Mouse (Mus musculus): ENCODE data around the gene Wdr83os.
"Not testable (repeated sequence)": the region's sequence is repeated elsewhere in the genome, so short reads cannot be mapped to it uniquely, and the experiment has no call there.

The Wdr83os gene

DNA sequence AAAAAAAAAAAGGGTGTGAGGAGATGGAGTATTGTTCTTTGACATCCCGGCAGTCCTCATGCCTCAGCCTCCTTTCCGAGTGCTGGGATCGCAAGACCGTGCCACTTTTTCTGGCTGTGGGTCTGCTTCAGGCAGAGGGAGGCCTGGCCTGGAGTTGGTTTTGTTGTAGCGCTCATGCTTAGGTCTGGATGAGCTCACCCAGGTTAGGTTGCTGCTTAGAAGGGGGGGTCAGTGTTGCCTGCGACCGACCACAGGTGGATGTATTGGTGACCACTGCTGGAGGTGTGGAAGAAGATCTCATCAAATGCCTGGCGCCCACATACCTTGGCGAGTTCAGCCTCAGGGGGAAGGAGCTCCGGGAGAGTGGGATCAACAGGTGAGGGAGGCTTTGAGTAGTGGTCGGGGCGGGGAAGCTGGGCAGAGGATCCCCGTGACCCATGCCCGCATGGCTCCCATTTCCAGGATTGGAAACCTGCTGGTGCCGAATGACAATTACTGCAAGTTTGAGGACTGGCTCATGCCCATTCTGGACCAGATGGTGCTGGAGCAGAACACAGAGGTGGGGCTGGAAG is 7.4 kb upstream of the Wdr83os start:
- no peak for DNase-seq

DNA sequence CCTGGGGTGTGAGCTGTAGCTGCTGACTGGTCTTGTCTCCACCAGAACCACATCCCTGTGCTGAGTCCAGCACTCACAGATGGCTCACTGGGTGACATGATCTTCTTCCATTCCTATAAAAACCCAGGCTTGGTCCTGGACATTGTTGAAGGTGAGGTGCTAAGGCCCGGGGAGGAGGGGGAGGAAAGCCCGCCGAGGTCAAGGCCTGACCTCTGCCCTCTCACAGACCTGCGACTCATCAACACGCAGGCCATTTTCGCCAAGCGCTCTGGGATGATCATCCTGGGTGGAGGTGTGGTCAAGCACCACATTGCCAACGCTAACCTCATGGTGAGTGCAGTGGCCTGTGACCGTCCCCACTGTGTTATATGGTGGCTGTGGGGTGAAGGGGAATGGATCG is 6.4 kb upstream of the Wdr83os start:
- DNase-seq, result no peak

DNA sequence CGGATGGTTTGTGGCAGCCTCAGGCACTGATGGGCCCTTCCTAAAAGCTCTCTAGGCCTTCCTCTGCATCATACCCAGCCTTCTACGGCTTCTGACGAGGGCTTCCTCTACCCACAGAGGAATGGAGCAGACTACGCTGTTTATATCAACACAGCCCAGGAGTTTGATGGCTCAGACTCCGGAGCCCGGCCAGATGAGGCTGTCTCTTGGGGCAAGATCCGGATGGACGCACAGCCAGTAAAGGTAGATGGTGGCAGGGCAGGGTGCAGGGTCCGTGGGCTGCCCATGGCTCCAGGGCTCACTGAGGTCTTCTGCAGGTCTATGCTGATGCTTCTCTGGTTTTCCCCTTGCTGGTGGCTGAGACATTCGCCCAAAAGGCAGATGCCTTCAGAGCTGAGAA is 5.9 kb upstream of the Wdr83os start:
- no peak for DNase-seq

DNA sequence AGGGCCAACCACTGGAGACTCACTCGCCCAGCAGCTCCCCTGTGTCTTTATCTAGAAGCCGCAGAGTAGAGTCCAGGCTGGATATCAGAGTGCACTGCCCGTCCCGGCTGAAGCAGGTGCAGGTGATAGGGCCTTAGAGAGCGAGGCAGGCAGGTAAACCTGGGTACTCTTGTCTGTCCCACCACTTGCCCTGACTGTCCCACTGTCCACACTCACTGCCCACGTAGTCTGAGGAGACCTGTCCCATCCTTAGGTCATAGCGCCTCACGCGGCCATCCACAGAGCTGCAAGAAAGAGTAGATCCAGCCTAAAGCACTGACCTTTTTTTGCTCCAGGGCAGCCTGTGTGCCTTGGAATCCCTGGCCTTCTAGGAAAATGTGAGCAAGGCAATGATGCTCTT is 4.5 kb upstream of the Wdr83os start:
- DNase-seq, result peak; percentile 56 to 58

DNA sequence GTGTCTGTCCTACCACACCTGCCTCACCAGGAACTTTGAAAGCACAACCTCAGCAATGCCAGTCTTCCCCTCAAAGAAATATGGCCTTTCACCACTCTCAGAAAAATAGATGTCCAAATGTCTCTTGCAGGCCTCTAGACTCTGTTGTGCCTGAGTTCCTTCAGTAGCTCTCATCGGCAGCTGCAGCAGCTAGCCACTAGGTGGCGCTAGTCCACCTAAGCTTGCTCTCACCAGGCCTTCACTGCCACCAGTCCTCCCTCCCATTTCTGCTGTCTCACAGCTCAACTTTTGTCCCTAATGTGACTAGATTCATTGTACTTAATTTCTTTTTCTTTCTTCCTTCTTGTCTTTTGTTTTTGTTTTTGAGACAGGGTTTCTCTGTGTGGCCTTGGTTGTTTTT is 3.5 kb upstream of the Wdr83os start:
- DNase-seq, result peak; percentile 80 to 85

DNA sequence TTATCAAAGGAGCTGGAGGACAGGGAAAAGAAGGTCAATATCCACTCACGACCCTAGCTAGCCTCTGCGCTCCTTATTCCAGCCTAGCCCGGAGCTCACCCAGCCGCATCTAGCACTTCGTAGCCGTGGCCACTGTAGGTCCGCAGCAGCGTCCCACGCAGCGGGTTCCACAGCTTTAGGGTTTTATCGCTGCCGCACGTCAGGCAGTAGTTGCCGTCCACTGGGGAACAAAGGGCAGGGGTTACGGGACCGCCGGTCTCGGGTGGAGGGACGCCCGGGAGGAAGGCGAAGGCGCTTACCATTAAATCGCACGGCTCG is 367 bp upstream of the Wdr83os start:
- DNase-seq, result no peak

DNA sequence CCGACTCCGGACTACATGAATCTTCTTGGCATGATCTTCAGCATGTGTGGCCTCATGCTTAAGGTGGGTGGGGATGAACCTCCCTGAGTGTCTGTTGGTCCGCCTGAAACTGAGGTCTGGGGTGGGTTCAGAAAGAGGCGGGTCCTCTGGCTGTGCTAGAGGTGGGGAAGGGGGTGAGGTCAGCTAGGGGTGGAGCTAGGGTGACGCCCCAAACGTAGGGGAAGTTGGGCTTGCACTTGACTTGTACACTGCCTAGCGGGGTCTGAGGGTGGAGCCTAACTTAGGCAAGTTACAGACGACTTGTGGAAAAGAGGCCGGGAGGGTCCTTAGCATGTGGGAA is 646 bp downstream of the Wdr83os start, which contains the start of gene Wdr83:
Wdr83 (minus strand) TSS at position 91 of the 340 bp plus-strand sequence.
- DNase-seq, result no peak

DNA sequence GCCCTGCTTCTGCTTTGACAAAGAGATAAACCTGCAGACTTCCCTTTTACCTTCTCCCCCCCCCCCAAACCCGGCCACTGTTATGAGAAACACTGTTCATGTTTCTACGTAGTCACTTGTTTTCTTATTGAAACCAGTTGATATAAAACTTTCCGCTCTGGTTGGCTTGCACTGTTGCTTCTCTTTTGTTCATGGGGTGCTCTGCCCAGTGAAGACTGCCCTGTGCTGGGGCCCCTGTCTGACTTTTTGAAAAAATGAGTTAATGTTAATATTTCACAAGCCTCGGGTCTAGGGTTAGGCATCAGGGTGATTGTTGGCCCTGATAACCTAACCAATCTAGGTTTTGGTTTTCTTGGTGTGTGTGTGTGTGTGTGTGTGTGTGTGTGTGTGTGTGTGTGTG is 1.6 kb downstream of the Wdr83os start:
- not testable (repeated sequence) for DNase-seq

DNA sequence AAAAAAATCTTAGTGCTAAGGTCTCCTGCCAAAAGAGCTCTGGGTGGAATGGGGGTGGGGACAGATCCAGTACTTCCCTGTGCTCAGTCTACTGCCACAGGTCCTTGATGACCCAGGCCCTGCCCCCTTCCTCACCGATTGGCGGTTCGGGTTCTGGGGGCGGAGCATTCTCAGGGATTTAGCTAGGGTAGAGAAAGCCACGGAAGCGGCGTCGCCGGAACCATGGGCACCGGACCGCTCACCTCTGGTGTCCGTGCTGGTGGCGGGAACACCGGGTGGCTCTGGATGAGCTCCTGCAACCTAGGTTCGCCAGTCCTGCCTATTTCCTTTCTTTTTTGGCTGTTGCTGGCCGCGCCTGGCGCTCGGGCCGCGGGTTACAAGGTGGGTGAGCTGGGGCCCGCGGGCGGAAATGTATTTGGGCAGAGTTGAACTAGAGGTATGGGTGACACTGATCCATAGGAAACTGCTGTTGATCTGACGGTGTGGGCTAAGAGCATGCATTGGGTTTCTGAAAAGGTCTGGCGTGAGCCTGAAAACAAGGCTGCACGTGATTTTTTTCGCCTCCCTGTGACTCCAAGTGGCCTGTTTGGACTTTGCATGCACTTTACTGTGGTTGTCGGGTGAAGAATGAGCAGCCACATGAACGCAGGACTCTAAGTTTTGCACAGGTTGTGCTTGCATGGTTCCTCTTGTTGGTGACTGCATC is 2.7 kb downstream of the Wdr83os start, which contains the start of gene Man2b1:
Man2b1 (plus strand) TSS at position 163 of the 706 bp plus-strand sequence.
- DNase-seq, result peak; percentile 84 to 94

DNA sequence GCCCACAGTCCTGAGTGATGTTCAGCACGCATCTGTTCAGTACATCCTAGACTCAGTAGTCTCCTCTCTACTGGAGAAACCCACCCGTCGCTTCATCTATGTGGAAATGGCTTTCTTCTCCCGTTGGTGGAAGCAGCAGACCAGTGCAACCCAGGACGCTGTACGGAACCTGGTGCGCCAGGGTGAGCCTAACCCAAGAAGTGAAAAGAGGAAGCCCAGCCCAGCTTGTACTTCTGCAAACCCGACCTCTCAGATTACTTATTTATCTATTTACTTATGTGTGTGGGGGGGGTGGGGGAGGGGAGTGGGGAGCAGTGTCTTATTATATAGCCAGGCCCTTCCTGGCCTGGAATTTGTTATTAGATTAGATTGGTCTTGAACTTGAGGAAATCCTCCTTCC is 4.1 kb downstream of the Wdr83os start:
- DNase-seq, result no peak

DNA sequence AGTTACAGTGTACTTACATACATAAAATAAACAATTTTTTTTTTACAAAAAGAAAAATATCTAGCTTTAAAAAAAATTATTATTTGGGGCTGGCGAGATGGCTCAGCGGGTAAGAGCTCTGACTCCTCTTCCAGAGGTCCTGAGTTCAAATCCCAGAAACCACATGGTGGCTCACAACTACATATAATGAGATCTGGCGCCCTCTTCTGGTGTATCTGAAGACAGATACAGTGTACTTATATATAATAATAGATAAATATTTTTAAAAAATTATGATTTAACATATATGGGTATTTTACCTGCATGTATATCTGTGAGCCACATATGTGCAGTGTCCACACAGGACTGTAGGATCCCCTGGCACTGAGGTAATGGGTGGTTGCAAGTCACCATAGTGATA is 5.7 kb downstream of the Wdr83os start:
- no peak for DNase-seq

DNA sequence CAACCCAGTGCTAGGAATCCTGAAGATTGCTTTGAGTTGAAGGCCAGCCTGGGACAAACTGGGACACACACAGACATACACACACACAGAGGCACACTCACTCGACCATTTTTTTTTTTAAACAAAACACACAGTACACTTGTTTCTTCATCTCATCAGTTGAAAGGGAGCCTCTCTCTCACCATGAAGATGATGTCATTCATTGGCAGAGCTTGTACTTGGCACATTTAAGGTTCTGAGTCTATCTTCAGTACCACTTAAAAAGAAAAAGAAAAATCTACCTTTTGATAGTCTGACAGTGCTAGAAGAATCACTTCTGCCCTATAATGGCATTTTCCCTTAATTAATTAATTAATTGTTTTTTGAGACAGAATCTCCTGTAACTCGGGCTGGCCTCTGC is 8.2 kb downstream of the Wdr83os start:
- no peak for DNase-seq

DNA sequence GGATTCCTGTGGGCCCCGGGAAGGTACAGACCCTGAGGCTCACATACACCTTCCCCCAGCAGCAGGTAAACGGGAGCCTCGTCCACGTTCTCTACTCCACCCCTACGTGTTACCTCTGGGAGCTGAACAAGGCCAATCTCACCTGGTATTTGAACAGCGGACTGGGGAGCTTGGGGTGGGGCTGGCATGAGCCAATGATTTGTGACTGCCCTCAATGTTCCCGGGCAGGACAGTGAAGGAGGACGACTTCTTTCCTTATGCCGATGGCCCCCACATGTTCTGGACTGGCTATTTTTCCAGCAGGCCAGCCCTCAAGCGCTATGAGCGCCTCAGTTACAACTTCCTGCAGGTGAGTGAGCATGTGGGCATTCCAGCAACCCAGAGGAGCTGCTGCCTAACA is 10.3 kb downstream of the Wdr83os start:
- DNase-seq, result no peak

DNA sequence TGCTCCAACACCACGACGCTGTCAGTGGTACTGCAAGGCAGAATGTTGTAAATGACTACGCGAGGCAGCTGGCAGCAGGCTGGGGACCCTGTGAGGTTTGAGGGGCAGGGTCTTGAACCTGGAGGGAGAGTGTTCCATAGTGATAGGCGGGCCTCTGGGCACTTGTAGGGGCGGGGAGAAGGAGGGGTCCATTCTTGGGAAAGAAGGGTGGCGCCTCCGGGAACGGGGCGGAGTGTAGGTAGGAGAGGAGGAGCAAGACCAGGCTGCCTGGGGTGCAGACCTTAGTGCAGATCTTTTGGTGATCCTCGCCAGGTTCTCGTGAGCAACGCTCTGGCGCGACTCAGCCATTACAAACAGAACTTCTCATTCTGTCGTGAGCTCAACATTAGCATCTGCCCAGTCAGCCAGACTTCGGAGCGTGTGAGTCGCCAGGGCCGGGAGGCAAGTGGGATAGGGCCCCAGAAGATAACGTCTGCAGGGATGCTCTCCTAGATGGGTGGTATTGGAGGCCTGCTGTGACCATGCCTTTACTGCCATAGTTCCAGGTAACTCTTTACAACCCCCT is 11.1 kb downstream of the Wdr83os start:
- no peak for DNase-seq

DNA sequence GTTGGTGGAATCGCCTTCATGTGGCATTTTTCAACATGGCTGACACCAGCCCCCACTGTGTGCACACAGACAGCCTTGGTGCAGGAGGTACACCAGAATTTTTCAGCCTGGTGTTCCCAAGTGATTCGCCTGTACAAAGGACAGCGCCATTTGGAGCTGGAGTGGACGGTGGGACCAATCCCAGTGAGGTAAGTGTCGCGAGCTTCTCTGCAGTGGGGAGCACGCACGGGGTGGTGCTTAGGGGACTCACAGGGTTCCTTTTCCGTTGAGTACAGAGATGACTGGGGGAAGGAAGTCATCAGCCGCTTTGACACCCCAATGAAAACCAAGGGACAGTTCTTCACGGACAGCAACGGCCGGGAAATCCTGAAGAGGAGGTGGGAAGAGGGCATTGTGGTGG is 14.5 kb downstream of the Wdr83os start:
- DNase-seq, result no peak

DNA sequence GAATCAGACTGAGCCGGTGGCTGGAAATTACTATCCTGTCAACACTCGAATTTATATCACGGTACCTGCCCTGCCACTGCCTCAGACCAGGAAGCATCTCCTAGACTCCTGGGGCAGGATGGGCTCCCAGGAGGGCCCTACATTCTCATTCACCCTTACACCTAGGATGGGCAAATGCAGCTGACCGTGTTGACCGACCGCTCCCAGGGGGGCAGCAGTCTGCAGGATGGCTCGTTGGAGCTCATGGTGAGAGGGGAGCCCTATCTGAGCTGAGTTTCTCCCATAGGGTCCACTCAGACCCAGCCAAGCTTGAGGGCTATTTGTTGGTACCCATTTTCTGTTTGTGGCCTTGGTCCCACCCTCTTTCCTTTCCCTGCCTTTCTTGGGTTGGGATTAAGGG is 15.0 kb downstream of the Wdr83os start:
- DNase-seq, result no peak

DNA sequence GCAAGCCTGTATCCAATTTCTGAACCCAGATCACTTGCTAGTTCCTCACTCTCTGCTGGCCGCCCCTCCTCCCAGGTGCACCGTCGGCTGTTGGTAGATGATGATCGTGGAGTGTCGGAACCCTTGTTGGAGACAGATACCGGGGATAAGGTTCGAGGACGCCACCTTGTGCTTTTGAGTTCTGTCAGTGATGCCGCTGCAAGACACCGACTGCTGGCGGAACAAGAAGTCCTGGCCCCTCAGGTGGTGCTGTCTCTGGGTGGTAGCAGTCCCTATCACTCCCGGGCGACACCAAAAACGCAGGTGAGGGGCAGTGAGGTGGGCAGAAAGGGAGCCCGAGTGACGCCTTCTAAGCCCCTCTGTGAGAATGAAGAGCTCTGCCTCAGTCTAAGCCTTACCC is 15.7 kb downstream of the Wdr83os start:
- no peak for DNase-seq

DNA sequence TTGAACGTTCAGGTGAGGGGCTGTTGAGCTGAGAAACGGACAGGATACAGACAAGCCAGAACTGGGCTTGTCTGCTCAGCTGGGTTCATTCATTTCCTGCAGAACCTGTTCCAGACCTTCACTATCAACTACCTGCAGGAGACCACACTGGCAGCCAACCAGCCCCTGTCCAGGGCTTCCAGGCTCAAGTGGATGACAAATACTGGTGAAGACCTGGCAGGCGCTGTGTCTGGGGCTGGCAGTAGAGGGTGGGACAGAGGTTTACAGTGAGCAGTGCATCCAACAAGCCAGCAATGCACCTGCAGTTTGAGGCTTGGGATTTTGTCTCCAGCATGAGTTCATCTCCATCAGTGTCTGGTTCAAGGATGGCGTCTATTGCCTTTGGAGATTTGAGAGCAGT is 16.3 kb downstream of the Wdr83os start:
- DNase-seq, result no peak

DNA sequence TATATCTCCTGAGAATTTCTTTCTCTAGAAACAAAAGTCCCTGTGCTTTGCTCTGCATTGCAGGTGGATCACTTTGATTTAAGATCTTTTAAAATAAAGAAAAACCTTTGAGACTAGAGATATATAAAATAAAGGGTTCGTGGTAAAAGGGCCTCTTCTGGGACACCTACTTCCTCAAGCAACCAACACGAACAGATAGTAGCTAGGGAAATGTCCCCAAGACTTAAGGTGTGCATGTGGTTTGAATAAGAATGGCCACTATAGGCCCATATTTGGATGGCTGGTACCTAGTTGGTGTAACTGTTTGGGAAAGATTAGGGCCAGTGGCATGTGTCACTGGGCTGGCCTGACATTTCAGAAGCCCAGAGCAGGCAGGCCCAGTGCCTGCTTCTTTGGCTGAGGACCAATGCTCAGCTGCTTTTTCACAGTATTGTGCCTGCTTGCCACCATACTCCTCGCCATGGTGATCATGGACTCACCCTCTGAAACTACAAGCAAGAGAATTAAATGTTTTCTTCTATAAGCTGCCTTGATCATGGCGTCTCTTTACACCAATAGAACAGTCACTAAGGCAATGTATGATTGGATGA is 19.6 kb downstream of the Wdr83os start:
- no peak for DNase-seq

DNA sequence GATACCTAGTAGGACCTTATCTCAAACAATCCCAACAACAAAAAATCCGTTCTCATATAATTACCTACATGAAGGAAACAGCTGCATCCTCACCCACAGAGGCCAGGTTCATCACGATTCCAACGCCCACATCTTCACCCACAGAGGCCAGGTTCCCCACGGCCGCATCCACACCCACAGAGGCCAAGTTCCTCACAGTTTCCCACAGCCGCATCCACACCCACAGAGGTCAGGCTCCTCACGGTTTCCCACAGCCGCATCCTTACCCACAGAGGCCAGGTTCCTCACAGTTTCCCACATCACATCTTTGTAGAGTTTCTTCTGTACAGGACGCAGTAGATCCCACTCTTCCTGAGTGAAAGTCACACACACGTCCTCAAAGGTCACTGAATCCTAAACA is 32.7 kb downstream of the Wdr83os start:
- DNase-seq, result no peak

DNA sequence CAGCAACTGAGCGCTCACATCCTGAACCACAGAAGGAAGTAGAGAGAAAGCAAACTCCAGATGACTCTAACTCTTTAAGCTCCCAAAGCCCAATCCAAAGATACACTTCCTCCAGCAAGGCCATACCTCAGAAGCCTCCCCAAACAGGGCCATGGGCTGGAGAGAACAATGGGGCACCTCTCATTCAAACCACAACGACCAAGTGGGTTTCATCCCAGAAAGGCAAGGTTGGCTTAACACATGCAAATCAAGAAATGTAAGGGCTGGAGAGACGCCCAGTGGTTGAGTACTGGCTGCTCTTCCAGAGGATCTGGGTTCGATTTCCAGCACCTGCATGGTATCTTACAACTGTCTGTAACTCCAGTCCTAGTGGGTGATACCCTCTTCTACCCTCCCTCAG is 35.0 kb downstream of the Wdr83os start:
- DNase-seq, result no peak

DNA sequence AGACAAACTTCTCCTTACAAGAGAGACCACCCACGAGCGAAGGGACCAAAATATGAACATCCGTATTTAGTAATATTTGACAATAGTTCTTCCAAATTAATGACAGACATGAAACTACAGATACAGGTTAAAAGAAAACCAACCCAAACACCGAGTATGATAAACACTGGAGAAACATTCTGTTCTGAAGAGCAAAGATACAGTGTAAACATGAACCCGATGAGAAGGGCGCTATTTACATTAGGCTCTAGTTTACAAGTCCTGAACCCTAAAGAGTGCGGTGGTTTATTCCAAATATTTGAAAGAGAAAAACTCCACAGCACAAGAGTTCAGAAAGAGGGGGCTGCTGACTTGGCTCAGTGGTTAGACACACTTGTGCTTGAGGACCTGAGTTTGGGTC is 36.4 kb downstream of the Wdr83os start:
- DNase-seq, result no peak

DNA sequence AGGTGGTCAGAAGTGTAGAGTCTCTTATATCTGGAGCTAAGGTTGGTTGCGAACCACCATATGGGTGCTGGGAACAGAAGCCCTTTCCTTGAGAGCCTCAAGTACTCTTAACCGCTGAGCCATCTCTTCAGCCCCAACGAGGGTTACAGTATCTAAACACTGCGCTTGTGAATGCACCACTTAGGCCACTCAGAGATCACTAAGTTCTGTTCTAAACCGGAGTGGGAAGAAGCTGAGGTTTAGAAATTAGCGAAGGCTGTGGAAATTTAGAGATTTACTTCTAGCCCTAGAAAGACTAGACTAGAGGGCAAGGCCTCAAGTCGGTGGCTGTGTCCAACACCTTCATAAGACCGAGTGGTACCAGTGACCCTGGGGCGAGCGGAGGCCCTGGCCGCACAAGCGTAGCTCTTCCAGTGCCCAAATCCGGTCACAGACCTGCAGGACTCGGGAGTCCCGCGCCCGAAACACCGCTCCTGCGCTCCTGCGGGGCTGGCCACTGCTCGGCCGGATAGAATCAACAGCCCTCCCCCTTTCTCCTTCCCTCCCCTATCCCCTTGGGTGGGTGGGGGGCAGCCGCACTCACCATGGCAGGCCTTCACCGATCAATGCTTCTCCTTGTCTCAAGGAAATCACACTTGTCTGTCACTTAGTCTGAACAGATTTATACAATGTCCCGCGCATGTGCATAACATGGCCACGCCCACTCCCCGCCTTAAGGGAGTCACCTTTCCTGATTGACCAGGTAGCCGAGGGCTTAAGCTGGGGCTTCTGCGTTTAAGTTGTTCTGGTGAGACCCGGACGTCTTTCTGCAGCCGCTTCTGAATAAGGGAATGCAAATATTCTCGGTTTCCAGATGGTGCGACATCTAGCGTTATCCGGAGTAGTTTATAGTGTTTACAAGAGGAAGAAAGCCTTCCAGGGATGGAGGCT is 38.8 kb downstream of the Wdr83os start:
- DNase-seq, result peak; percentile 88 to 93

Data from cerebellum, adult 18-20 months (tissue).